Mouse (Mus musculus) left cerebral cortex, postnatal 36 days (tissue): ENCODE data around the gene Gpatch2l. TPM values are rescaled to one million over a fixed set of nuclear protein-coding genes. Genes with fewer than 3 reads are reported as not detected.

ENCODE experiments used
- DNase-seq, 2 experiments: peaks; one replicate each; pipeline ENCODE4 v3.0.0; 2021 to 2022; ENCODE audit warnings: low spot score in 2 of 2, mixed read lengths in 1 of 2
- intact Hi-C: fragments of 180-260 bp; cut with DNase I; formaldehyde crosslinking; loops from one replicate; pipeline ENCODE4 v1.15.1; 2025
- total RNA-seq, 2 experiments: library from RNA; stranded (reverse); gene quantifications; 2 replicates each; pipeline ENCODE4 v1.2.3; 2021

Gpatch2l gene
- total RNA-seq = 10 to 100 TPM; 35.6 to 36.5 TPM

DNA sequence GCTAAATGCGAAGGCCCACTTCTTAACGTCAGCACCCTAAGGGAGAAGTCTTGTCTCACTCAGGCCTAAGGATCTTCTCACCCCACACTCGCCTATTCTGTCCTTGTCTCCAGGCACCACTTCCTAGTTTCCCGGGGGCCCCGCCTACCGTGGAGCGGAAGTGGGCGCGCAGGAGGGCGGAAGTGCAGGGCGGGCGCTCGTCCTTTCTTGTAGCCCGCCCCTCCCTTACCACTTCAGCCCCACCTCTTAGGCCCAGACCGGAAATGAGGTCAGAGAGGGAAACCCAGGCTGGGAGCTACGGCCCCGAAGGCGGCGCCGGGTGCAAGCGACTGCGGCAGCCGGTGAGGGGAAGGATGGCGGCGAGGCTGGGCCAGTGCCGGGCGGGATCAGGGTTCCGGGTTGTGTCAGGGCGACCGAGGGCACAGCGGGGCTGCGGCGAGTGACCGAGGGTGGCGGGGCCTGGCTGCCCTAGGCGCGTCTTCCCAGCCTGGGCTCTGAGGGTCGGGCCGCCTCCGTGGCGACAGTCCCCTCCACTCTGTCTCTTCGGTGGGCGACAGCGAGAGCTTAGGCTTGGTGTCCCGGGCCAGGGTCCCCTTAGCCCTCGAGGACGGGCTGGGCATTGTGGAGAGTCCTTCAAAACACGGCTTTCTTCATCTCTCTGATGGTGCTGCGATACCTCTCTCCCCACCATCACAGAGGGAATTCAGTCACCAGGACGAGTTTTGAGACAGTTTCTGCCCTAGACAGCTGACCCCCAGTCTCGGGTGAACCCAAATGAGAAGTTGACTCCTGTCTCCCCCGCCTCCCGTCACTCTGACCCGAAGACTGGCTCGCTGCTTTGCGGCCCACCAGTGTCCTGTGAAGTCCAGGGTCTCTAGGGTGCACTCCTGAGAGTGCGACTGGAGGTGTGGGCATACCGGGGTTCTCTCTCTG, at the start of gene Gpatch2l:
Gene Gpatch2l (plus strand): TSS at position 255 of the 933 bp plus-strand sequence.
- intact Hi-C loops = no loop called here
- DNase-seq = peak; percentile 92 to 94

DNA sequence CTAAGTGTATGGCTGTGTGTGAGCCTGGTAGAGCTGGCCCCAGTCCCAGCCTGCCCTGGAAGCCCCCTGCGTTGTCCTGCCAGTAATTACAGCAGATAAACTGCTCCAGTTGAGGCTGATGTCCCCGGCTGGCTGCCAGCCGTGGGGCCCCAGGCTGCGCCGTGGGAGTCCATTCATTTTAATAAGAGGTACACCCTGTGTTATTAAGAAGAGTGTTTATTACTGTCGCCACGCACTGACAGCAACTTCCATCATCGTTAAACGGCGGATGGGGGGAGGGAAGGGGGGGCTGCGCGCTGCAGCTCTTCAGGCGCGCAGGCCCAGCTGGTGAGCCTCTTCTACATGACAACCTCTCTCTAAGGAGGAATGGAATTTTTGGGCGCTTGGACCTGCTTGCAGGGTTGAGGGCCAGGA, 49.6 kb upstream of the Gpatch2l start:
- intact Hi-C loops = no loop called here
- DNase-seq = no peak

DNA sequence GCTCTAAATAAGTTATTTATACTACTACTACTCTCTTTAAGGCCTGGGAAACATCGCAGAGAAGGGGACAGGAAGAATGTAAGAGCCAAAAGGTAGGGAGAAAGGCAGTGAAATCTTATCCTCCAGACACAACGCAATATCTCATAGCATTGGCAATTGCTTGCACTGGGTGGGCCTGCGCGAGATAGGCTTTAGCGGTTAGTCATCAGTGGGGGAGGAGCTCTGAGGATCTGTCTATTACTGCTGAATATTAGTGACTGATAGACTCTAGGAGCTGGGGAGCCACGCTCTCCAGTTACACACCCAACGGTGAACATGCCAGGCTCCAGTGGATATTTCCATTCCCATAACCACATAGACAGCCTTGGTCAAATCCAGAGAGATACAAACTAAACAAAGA, 44.7 kb upstream of the Gpatch2l start:
- no peak for DNase-seq
- intact Hi-C loops = no loop called here

DNA sequence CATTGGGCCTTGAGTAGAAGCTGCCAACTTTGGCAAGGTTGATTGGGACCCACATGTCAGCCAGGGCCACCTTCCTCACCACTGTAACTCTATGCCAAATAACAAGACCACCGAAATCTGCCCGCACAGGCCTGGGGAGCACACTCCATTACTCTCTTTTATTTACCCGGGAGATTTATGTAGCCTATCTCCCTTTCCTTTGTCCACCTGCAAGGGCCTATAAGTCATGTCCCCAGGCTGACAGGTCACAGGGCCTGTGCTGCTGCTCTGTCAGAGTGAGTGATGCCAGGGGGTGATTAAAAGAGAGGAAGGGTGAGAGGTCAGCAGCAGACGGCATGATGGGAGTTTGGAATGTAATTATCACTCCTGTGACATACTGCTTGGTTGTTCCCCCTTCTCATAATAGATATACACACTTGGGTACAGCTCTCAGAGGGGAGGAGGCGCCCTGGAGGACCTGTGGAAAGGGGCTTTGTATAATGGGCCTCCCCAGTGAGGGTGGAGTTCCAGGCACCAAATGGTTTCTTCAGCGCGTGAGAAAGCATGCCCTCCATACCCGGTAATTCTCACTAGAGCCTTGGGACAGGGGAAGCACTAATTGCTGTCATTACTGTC, 38.1 kb upstream of the Gpatch2l start:
- intact Hi-C loops = no loop called here

DNA sequence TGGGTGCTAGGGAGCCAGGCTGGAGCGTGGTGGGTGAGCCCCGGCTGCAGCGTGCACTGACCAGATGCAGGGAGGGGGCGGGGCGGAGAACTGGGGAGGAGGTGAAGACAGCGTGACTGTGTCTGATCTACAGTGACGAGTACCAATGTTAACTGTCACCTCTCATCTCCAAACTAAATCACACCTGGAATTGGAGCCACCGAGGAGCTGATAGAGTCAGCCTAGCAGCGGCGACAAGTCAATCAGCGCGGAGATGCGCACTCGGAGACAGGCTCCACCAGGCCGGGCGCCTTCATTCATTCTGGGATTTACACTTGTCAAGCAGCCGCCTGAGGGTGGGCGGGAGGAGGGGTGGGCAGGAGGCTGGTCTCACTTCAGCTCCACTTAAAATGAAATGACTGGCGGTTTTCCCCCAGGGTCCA, 30.5 kb upstream of the Gpatch2l start:
- no peak for DNase-seq
- intact Hi-C loops = no loop called here

More for the DNA sequence above, 38.1 kb upstream of the Gpatch2l start:
- DNase-seq = no peak

DNA sequence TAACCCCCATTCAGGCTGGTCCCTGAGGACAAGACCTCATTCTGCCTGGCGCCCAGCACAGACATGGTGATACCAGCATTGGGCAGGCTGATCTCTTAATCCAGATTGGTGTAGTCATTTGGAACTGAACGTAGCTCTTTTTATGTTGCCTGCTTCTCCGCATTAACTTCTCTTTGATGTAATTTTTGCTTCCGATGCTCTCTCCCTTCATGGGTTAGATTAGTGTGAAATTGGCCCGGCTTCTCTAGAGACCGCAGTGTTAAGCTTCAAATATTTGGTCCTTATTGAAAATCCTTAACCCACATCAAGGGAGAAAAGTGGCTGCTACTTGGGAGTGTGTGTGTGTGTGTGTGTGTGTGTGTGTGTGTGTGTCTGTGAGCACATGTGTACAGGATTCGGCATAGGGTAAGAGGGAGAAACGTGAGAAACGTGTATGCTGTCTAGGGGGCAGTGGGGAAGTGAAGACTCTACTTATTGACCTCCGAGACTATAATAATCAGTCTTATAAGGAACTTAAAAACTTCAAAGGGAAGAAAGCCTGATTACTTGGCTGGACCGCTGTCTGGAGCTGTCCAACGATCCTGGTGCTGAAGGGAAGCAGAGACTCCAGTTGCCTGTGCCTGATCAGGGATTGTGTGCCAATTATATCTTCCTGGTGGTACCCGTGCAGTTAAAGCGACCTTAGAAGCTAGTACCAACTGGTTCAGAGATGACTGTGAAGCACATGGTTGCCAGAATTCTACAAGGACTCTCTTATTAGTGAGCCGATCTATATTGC, 28.8 kb upstream of the Gpatch2l start:
- no peak for DNase-seq
- intact Hi-C loops = no loop called here

DNA sequence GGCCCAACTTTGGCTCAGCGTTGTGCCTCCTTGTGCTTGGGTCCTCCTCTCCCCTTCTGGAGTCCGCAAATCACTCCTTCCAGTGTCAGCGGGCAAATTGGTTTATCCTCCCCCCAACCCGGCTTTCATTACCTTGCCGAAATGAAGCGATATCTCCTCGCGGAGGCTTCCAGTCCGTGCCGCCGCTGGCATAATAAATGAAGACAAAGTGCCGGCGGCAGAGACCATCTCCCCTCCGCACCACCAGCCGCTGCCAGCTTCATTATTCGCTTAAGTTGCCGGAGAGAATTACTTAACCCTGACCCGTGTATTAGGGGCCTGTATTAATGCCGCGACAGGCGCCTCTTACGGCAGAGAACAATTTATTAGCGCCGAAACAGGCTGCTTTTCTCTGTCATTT, 27.5 kb upstream of the Gpatch2l start:
- no peak for DNase-seq
- intact Hi-C loops = no loop called here

DNA sequence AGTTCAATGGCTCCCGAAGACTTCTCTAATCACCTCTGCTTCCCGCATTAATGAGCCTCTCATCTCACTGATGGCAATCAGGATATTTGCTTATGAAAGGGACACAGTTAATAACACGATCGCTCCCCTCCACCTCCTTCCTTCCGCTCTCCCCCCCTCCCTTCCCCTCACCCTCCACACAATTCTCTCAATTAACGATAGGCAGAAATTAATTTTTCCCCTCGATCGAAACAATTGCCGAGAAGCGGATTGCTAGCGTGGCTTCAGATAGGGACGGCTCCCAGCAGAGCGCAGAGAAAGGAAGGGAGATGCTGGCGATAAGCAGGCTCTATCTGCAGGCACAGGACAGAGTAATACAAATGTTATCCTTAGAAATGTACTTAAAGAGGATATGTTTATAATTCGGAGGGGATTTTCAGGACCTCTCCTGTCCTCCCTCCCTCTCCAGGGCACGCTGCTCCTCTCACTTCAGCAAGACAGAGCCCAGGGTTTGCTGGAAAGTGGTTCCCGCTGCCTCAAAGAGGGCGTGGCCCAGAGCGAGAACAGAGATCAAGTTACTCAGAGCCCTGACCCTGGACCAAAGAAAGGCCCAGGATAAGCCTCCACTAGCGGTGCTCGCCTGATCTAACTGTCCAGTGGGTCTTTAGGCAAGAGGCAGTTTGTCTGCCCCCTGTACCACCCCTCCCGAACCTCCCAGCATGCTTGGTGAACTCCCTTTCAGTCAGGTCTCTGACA, 24.8 kb upstream of the Gpatch2l start:
- DNase-seq = no peak
- intact Hi-C loops = no loop called here

DNA sequence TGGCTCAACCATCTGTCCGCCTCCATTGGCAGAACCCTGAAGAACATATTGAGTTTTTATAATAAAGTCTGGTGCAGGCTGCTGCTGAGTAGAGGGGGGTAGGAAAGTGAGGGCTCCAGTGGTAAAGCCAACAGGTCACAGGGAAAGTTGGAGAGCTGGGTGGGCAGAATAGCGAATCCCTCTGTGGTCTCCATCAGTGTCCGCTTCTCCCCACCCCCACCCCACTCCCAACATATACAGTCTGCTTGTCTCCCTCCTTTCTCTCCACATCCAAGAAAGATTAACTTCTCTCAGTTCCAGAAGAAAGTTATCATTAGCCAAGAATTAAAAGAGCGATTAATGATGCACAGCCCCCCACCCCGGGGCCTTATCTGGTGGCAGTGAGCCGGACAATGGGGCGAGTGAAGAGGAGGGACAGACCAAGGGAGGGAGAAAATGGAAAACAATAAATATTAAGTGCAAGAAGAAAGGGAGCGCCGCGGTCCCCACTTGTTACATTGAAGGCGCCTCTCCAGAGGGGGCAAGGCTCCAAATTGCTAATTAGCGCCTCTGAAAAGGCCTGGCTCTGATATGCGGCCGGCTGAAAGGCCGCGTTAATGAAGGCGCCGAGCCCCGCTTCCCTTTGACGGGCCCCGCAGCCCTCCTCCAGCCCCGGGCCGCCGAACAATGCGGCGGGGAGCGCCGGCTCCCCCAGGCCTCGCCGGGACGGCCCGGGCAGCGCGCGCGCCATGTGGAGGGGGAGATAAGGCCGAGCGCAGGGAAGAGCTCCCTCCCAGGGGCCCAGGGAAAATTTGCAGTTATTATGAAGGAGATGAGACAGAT, 21.2 kb upstream of the Gpatch2l start:
- peak in 1 of 2 experiments; percentile 6 for DNase-seq

DNA sequence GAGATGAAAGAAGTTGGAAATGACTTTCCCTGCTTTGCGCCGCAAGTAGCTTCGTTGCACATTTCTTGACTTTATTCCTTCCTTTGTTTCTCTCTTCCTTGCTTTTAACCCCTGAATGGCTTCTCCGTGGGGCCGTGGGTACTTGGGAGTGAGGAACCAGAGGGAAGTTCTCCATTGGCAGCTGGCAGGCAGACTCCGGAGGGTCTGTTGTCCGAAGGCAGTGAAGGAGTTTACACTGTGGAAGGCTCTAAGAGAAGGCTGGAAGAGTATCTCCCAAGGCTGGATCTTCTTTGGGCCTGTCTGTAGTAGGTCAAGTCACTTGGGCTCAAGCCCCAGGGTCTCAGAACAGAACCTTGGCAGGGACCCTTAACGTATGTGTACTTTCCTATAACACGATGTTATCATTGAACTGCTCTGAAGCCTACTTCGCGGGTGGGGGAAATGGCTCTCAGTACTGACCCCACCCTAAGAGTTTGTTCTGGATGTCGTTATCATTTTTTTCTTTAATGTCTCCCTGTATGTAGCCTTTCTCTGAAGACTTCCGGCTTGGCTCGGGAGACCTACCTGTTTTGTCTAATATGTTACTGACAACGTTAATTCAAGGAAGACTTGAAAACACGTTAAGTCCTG, 20.5 kb upstream of the Gpatch2l start:
- intact Hi-C loops = no loop called here
- DNase-seq = no peak

More for the DNA sequence above, 21.2 kb upstream of the Gpatch2l start:
- intact Hi-C loops = no loop called here

DNA sequence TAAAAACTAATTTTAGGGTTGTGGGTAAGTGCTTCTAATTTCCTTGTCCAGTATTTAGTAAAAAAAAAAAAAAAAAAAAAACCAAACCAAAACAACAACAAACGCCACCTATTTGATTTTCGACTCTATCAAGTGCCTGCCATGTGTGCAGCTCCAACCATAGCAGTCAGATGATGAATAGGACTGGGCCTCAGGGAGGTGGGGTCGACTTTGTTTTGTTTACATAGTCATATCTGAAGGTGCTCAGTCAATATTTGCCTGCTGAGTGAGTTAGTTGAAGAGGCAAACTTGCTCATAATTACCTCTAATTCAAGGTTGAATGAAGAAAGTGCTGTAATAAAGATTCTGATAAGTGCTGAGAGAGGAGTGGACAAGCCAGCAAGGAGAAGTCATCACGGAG, 7.4 kb upstream of the Gpatch2l start:
- no peak for DNase-seq
- intact Hi-C loops = no loop called here

DNA sequence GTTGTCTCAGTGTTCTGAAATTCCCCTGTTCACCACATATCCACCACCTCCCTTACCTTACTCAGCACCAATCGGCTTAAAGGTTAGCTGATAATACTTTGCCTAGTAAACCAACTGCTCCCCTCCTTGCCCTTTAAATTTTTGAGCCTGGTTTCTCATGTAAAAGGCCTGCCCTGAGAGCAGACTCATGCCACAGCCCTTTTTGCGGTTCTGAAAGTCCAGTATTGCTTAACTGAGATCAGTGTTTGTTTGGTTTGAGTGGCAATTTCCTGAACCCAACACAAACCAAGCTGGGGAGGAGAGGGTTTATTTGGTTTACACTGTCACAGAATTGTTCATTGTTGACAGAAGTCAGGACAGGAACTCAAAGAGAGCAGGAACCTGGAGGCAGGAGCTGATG, 2.9 kb upstream of the Gpatch2l start:
- DNase-seq = no peak
- intact Hi-C loops = no loop called here

DNA sequence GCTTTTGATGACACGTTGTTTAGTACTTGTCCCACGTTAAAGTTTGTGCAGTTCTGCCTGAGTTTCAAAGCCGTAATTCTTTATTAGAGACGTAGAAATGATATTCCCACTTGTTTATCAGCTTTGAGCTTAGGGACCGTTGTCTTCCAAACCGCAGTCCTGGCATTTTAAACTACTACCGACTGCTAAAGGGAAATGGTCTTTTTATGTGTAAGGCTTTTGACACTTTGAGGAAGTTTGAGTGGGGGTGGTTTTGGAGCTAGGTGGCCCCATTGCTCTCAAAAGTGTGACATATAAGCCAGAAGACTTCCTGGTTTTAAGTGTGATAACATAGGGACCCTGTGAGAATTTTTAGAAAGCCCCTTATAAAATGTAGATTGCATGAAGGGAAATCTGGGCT, 905 bp downstream of the Gpatch2l start:
- DNase-seq = no peak
- intact Hi-C loops = no loop called here

DNA sequence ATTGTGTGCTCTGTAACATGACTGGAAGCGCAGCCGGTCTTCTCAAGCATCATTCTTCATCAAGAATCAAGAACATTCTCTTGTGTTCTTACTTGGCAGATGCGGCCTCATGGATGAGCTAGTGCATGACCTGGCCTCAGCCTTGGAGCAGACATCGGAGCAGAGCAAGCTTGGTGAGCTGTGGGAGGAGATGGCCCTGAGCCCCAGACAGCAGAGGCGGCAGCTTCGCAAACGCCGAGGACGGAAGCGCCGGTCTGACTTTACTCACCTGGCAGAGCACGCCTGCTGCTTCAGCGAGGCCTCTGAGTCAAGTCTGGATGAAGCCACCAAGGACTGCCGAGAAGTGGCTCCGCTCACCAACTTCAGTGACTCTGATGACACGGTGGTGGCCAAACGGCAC, 2.3 kb downstream of the Gpatch2l start:
- DNase-seq = no peak
- intact Hi-C loops = no loop called here

DNA sequence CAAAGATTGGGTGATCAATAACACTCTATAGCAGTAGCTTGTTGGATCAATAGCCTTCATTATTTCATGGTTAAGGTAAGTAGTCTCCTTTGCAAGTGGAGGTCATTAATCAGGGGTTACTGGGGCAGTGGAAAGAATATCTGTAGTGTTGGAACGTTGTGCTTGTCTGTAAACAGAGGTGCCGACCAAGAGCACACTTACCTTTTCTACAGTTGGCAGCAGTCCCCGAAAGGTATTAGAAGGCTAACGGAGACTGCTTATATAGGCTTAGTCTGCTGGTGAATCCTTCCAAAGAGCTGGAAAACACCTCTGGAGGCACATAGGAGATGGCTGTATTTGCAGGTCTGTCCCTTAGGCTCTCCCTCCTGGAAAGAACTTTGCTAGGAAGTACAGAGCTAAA, 8.5 kb downstream of the Gpatch2l start:
- DNase-seq = no peak
- intact Hi-C loops = no loop called here

DNA sequence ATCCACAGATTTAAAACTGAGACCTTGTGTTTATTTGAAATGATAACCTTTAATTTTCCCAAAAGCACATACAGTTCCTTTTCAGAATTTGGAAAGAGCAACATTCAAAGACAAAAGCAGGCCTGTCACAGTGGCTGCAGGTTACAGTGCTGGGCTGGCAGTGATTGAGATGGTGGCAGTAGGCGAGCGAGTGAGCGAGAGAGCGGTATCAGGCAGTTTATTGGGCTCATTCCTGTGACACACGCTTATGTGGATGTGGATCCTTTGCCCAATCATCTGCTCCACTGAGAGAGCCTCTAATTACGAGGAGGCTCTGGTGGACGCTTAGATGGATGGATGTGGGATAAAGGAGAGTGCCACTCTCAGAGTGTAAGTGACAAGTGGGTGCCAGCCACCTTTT, 13.3 kb downstream of the Gpatch2l start:
- intact Hi-C loops = no loop called here

DNA sequence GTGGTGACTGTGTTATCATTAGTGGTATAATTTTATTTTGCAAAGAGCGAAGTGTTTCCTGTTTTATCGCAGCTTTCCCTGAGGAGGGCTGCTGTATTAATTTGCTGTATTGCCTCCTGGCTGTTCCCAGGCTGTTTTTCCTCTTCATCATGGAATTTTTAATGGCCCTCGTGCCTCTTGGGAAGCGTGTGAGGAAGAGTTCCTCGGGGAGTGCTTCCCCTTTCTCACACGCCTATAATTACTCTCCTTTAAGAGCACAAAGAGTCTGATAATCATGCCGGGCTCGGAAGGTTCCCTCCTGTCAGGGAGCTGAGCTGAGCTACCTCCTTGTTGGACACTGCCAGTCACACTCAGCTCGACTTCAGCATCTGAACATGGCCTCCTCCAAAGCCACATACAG, 30.0 kb downstream of the Gpatch2l start:
- intact Hi-C loops = loop anchor here (10.0 kb wide), 1 partner anchor 137 kb away; no protein-coding TSS in a partner anchor
- no peak for DNase-seq

More for the DNA sequence above, 13.3 kb downstream of the Gpatch2l start:
- DNase-seq = no peak

DNA sequence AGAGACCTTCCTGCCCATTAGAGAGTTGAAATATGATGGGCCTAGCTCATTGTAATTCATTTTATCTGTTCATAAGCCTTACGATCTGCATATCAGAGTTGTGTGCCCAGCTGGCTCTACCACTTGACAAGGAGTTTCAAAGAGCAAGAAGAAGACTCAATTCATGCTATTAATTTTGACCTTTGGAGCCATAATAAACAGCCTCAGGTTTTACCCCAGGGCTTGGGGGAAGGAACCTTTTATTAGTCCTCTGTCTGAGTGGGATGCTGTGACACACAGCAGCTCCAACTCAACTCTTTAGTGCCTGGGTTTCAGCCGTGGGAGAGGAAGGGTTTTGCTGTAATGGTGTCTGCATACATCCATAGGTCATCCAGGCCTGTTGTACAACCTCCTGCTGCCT, 32.6 kb downstream of the Gpatch2l start:
- intact Hi-C loops = loop anchor here (10.0 kb wide), 1 partner anchor 139 kb away; no protein-coding TSS in a partner anchor
- DNase-seq = no peak
